Mouse (Mus musculus): ENCODE data around the gene Tfr2. TPM values are rescaled to one million over a fixed set of nuclear protein-coding genes. Genes with fewer than 3 reads are reported as not detected.
A peak's percentile ranks its signal among the peaks of the same experiment; 100 is the strongest.

Gene Tfr2
- total RNA-seq, 2 experiments from 2014 or later: 0.29 to 0.31 TPM

DNA sequence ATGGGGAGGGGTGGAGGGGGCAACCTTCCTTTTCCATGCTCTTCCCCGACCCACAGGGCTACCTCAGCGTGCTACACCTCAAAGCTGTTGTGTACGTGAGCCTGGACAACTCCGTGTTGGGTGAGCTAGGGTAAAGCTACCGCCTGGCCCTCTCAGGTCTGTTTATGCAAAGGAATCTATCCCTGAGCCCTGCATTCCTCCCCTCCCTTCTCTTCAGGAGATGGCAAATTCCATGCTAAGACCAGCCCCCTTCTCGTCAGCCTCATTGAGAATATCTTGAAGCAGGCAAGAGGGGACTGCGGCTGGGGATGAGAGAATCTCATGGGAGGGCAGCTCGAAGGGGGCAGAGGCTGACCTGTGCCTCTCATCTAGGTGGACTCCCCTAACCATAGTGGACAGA is 13.1 kb downstream of the Tfr2 start:
- DNase-seq (ENCODE audit: low spot score in 2 of 2): no peak

DNA sequence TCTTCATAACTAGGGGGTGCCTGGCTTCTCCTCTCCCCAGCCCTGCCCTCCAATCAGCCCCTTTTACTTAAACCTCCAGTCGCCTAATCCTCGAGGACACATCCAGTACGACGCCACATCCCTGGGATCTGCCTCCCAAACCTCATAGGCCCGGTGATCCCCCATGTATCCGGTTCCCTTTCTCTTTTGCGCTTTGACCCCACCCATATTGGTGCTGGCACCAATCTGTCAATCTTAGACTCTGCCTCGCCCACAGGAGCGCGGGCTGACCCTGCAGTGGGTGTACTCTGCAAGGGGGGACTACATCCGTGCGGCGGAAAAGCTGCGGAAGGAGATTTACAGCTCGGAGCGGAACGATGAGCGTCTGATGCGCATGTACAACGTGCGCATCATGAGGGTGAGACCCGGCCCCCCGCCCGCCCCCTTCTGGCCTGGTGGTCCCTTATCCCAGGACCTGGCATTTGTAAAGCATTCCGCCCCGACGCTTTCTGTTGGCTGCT is 14.1 kb downstream of the Tfr2 start:
- DNase-seq (ENCODE audit: low spot score in 2 of 2): peak in 1 of 2 experiments; percentile 33

DNA sequence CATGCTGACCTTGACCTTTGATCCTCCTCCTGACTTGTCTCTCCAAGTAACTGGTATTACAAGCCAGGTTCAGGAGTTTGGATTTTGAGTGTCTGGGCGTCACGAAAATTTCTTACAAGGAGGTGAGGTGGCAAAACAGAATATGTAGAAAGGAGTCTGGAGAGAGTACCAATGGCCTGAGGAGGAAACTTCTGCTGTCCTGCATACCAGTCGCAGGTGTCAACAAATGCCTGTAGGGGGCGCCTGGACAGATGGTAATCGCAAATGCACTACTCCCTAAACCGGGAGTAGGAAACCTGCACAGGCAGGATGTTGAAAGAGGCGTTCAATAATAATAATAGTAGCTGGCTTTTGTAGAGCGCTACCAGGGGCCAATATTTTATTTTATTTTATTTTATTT is 15.3 kb downstream of the Tfr2 start:
- peak in 1 of 2 experiments; percentile 74 for DNase-seq (ENCODE audit: low spot score in 2 of 2)

DNA sequence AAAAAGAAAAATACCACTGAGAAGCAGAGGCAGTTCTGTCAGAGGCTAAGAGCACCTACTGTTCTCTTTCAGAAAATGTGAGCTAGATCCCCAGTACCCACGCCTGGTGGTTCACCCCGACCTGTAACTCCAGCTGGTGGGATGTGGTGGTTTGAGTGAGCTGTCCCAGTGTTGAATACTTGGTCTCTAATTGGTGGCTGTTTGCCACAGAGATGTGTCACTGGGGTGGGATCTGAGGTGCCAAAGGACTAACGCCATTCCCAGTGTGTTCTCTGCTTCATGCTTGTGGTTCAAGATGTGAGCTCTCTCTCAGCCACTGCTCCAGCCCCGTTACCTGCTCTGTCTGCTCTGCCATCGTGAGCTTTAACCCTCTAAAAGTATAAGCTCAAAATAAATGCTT is 20.9 kb downstream of the Tfr2 start:
- DNase-seq (ENCODE audit: low spot score in 2 of 2): no peak

DNA sequence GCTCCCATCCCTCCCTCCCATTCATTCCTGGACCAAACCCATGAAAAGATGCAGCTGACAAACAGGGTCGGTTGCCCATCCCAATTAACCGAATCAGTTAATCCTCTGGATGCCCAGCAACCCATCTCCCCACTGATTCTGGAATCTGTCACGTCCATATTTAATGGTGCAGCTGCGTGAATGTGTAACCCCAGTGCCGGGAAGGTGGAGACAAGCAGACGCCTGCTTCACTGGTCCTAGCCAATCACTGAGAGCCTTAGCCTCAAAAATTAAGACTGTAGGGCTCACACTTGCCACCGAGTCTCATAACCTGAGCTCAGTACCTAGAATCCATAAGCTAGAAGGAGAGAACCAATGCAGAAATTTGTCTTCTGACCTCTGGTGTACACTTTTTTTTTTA is 26.3 kb downstream of the Tfr2 start:
- no peak for DNase-seq (ENCODE audit: low spot score in 2 of 2)

DNA sequence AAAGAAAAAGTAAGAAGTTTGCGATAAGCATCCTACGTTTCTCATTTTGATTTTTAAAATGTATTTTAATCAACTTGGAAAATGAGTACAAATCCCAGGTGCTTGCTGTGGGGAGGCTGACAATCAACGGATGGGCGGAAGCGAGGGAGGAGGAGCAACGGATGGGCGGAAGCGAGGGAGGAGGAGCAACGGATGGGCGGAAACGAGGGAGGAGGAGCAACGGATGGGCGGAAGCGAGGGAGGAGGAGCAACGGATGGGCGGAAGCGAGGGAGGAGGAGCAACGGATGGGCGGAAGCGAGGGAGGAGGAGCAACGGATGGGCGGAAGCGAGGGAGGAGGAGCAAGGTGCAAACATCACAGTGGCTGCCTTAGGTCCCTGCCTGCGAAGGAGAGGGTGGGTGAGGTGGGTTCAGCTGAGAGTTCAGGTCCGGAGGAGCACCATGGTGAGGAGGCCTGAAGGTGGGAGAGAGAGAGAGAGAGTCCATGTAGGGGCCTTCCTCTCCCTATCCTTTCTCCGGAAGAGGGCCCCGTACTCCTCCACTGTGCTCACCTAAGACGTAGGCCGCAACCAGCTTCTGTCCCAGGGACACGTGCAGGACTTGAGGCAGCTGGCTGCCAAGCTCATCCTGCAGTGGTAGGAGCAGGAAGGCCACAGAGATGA is 27.1 kb downstream of the Tfr2 start:
- DNase-seq (ENCODE audit: low spot score in 2 of 2): no peak

DNA sequence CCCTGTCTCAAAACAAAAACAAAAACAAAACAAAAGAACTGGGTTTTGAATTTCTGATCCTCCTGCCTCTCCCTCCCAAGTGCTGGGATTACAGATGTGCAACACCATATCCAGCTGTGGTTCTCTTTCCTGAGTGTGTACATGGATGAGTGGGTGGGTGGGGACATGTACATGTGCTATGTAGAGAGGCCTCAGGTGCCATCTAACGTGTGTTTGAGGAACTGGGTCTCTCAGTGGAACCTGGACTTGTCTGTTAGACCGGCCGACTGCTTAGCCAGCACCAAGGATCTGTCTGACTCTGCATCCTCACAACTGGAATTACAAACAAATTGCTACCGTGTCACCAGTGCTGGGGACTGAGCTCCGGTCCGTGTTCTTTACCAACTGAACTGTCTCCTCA is 28.0 kb downstream of the Tfr2 start:
- no peak for DNase-seq (ENCODE audit: low spot score in 2 of 2)

DNA sequence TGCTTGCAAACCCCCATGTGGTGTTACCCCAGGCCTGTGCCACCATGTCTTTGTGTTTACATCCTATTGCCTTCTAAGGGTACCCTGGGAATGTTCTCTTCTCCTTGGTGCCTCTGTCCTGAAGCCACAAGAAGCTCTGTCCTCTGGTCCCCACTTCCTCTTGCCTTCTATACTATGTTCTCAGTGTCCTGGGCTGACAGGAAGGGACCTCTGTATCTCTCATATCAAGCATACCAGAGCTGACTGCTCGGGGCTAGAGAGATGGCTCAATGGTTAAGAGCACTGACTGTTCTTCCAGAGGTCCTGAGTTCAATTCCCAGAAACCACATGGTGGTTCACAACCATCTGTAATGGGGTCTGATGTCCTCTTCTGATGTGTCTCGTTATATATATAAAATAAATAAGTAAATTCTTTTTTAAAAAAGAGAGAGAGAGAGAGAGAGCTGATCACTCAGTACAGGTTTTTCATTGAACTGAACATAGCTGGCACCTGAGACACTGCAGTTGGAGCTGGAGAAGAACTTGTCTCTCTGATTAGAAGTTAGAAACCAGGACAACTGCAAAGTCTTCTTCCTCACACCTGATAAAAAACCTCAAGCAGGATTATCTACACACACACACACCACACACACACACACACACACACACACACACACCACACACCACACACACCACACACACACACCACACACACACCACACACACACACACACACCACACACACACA is 28.6 kb downstream of the Tfr2 start:
- DNase-seq (ENCODE audit: low spot score in 2 of 2): no peak

DNA sequence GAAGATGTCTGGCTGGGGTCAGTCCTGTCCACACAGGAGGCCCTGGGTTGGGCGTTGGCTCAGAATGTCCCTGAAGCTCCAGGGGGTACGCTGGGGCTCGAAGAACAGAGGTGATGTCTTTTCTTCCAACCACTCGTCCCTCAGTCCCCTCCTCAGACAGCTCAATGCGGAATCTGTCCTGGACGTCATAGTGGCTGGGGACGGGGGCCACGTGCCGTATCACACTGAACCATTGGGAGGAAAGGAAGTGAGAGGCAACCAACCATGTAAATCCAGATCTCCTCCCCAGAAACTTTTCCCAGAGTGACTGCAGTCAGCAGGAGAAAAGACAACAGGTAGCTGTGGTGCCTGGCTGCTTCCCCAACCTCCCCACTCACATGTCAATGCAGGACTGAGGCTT is 30.0 kb downstream of the Tfr2 start:
- no peak for DNase-seq (ENCODE audit: low spot score in 2 of 2)

DNA sequence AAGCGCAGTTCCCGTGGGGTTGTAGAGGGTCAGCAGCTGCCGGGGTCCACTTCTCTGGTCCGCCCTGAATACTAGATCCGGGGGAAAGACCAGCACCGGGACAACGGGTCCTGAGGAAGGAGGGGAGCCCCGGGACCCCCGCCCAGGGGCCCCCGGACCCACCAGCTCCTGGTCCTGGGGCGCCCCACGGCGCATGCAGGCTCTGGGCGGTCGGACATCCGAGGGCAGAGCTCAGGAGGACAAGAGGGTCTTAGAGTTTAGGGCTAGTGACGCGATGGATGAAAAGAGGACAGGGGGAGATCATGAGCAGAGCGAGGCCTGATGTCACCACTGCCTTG is 30.6 kb downstream of the Tfr2 start:
- DNase-seq (ENCODE audit: low spot score in 2 of 2): no peak

DNA sequence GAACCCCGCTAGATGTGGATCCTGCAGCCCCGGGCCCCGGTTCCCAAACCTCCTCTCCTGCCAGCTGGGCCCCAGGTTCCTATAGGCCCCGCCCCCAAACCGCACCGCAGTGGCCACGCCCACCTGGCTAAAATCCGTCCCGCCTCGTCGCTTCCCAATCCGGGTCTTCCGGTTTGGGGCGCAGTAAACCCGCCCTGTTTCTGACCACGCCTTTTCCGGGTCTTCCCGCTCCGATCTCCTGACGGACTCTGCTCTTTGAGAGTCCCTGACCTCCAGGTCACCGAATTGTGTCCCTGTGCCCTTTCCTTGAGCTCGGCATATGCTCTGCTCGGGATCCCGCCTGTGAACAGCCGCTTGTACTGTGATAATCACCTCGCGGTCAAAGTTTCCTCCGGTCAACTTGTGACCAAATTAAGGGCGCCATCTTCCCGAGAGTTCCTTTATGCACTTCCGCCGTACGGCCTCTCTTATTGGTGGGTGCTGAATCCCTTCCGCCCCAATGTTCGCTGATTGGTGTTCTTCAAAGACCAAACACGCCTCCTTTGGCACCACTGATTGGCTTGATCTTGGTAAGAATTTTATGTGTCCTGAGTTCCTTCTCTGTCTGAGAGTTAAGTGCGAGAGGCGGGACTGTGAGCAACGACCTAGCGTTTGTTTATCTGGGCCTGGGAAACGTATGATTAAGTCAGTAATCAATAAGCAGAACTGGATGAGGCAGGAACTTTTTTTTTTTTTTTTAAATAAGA is 31.2 kb downstream of the Tfr2 start, which contains the start of gene Mospd3:
Mospd3 (minus strand) TSS at position 440 of the 746 bp plus-strand sequence.
- peak; percentile 92 to 96 for DNase-seq (ENCODE audit: low spot score in 2 of 2)

DNA sequence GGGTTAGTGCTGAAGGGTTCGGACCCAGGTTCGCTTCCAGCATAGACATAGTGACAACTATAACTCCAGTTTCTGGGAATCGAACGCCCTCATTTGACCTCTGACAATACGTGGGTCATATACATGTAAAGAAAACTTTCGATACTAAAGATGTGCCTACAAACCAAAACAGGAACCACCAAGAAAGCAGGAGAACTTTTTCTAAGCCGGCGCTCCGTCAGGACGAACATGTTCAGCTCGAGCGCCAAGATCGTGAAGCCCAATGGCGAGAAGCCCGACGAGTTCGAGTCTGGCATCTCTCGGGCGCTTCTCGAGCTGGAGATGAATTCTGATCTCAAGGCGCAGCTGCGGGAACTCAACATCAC is 31.7 kb downstream of the Tfr2 start:
- DNase-seq (ENCODE audit: low spot score in 2 of 2): peak in 1 of 2 experiments; percentile 38

DNA sequence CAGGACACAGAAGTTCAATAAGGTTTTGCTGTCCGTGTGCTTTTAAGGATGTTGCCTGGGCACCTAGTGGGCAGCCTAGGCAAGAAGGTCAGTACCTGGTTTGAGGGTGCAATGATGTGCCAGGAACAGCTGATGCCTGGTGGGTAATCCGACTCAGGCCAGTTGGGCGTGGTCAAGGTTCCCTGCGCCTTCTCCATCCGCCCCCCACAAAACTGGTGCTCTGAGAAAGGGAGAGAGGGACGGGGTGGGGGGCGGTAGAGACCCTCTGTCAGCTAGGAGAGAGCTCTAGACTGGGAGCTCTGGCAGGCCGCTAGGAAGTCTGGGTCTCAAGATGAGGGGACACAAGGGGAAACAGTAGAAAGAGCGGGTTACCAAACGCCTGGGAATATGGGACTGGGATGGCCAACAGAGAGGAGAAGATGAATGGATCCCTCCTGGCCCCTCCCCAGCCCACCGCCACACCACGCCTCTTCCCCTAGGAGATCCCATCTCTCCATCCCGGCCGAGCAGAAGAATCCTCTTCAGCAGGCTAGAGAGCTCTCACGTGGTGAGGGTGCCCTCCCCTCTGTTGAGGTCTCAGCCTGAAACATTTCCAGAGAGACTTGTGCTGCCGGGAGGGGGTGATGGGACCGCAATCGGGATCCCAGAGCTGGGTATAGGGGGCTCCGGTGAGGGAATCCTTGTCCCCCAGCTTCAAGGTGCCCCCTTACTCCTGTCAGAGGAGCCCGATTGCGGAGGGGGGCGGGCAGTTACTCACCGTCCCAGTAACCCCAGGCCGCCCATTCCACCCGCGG is 38.4 kb downstream of the Tfr2 start:
- DNase-seq (ENCODE audit: low spot score in 2 of 2): no peak

DNA sequence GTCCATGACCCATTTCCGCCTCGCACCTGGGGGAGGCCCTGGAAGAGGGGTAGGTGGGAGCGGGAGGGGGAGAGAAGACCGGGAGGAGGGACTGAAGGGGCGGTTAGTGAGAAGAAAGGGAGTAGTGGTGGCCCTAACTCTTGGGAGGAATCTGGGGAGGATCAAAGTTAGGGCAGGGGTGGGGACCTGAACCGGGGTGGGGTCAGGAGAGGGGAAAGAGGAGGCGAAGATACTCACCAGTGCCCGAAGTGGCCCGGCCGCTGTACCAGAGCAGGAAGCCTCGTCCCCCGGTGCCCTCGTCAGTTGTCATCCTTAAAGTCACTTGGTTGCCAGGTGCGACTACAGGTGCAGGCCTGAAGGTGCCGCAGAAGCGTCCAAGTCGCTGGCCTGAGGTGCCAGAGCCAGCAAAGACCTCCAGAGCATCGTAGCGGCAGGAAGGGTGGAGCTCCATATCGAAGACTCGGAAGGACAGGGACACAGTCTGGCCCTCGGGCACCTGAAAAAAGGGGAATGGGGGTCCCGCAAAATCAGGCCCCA is 39.1 kb downstream of the Tfr2 start:
- no peak for DNase-seq (ENCODE audit: low spot score in 2 of 2)

DNA sequence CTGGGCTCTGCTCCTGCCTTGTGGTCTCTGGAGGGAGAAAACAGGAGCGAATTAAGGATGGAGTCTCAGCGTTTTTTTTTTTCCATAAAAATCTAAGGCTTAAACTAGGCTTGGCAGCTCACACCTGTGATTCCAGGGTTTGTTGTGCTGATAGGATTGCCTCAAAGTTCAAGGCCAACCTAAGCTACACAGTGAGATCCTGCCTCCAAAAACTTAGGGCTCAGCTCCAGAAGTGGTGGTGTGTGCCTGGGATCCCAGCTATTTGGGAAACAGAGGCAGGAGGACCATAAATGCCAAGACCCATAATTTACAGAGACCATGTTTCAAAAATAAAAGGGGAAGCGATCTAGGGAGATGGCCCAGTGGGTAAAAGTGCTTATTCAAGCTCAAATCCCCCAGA is 39.7 kb downstream of the Tfr2 start:
- DNase-seq (ENCODE audit: low spot score in 2 of 2): no peak

DNA sequence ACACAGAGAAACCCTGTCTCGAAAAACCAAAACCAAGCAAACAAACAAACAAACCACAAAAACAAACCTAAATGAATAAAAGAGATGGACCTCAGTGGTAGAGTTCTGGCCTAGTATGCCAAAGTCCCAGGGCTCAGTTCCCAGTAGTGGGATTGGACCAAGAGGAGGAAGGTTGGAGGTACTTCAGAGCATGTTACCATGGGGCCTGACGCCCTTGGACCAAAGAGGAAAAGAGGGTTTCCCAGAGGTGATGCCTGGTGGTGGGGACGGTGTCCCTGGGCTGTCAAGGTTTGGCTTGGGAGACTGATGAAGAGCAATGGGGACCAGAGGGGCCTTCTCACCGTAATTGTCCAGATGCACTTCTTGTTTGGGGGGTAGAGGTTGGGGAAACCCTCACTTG is 40.4 kb downstream of the Tfr2 start:
- no peak for DNase-seq (ENCODE audit: low spot score in 2 of 2)

DNA sequence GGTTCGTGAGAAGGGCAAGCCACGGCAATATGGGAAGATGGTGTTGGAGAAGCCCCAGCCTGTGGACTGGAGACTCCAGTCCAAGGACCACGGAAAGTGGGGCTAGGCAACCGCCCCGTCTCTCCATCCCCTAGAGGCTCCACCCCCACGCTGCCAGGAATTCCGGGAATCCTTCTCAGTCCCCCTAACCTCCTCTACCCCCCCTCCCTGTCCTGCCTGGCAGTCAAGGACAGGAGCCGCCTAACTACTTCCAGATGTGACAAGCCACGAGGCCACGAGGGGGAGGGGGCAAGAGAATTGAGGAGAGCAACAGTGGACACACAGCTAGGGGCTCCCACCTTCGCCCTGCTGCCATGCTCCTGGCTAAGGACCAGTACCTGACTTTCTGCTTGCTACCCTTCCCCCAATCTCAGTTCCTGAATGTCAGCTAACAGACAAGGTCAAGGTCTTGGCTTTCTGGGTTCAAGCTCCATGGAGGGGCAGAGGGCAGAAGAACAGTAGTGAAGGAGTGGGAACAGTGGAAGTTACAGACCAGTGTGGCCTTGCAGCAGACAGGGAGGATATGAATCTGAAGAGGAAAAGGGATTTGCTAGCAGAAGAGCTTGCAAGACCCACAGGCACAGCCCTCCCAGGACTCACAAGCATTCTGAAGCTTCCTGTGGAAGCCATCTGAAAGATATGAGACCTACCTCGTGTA is 41.1 kb downstream of the Tfr2 start:
- DNase-seq (ENCODE audit: low spot score in 2 of 2): peak; percentile 80 to 89

DNA sequence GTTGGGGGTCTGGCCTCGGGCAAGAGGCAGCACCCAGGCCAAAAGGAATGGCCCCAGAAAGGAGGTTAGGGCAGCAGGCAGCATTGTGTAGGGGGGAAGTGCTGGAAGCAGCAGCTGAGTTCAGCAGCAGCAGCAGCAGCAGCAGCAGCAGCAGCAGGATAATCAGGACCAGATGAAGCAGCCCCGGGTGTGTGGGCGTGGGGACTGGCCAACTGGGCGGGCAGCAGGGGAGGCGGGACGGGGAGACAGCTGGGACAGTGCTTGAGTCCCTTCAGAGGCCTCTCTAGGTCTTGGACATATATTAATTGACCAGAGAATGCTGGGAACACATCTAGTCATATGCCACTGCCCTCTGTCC is 41.6 kb downstream of the Tfr2 start:
- peak; percentile 72 to 87 for DNase-seq (ENCODE audit: low spot score in 2 of 2)

DNA sequence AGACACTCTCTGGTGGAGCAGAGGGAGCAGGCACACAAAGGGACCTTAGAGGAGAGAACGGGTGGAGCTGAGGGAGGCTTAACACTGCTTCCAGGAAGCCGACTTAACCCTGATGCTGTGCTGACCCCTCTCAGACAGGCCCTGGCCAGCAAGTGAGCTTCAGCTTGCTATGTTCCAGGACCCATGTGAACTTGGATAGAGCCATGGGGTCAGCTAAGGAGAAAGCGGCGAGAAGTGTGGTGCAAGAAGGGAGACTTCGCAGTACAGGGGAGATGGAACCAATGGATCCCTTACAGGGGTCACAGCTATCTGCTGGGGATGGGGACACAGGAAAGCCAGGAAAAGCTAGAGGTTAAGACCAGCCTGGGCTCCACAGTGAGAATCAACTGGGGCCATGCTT is 43.4 kb downstream of the Tfr2 start:
- DNase-seq (ENCODE audit: low spot score in 2 of 2): no peak

DNA sequence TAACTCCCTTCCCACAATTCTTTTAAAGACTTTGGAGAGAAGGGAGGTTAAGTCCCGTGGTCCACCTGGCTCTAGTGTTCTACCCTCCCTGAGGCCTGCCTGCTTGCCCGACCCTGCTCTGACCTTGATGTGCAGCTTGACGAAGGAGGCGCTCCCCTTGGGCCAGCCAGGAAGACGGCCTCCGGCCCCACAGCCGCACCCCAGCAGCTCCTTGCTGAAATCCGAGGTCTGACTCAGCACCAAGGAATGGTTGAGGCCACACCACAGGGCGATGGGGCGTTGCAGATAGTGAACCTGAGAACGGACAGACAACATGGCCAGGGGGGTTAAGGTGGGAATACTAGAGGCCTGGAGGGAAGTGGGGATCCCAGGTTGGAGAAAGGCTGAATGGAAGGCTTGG is 43.9 kb downstream of the Tfr2 start, which contains the start of gene Pcolce:
Pcolce (minus strand) TSS at position 235 of the 400 bp plus-strand sequence.
- no peak for DNase-seq (ENCODE audit: low spot score in 2 of 2)

Measured in gastrocnemius, postnatal 4 days (tissue).